Mouse (Mus musculus): Measurements from ENCODE around the gene Endod1.
"Not testable (repeated sequence)": the region's sequence is repeated elsewhere in the genome, so short reads cannot be mapped to it uniquely, and the experiment has no call there.

The Endod1 gene

GRCm38 (mm10) chr9:14380386-14381285 is 671 bp downstream of the Endod1 start:
- DNase-seq (ENCODE audit: low spot score in 2 of 2) = peak; percentile 79 to 83

GRCm38 (mm10) chr9:14379769-14380385 is 1.4 kb downstream of the Endod1 start:
- DNase-seq (ENCODE audit: low spot score in 2 of 2) = no peak

DNA sequence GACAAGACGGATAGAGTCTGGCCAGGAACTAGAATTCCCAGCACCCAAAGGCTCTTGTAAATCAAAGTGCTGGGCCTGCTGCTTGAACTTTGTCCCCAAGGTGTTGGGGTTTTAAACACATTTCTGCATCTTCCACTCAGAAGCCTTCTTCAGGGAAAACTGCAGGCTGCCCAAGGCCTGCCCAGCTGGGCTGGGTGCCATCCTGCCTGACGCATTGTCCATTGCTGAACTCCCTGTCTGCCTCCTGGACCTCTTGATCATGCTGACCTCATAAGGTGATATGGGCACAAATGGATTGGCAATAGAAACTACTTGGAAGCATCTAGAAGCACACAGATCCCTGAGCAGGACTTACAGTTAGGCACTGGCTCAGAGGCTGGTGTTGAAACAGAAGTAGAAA is 3.2 kb downstream of the Endod1 start:
- no peak for DNase-seq (ENCODE audit: low spot score in 2 of 2)

DNA sequence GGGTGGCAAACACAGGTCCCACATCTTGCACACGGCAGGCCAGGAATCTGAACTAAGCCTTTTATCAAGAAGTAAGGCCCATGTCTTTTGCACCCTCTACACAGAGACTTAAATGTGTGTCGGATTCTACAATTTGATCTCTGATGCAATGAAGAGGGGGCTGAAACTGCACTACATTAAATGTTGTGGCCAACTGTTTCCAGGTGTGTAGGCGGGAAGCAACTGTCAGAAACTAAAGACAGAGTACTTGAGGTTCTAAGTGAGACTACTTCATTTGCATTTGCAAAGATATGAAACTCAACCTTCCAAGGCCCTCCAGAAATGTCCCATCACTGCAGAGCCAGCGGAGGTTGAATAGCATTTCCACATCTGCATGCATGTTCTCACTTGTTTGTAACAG is 5.2 kb downstream of the Endod1 start:
- DNase-seq (ENCODE audit: low spot score in 2 of 2) = no peak

DNA sequence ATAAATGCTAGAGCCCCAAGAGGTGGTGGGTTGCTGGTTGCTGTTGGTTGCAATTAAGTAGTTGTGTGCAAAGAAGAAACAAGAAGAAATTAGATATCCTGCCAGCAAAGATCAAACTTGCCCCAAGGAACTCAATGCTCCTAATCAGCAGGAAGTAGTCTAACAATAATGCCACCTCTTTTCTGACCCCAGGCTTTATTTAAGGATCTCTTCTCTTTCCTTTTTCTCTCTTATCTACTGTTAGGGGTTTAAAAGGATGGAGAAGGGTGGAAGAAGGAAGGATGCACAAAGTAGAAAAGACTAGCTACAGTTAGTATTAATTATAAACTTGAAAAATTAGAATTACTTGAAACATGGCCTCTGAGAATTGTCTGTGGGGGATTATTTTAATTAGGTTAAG is 8.9 kb downstream of the Endod1 start:
- no peak for DNase-seq (ENCODE audit: low spot score in 2 of 2)

DNA sequence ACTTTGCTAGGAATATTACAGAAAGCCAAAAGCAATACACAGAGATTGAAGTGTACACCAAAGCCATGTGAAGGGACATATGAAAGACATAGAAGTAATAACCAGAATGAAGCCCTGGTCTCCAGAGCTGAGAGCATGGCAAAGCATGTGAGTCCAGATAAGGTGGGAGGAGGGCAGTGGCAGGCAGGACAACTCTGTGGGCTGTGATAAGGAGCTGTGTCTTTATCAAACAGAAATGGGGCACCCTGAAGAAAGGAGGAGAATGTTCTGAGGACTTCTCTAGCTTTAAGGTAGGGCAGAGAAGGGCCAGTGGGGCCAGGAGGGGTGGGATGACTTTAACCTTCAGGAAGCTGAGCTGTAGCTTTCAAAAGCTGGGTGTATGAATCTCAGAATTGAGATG is 12.0 kb downstream of the Endod1 start:
- peak in 1 of 2 experiments; percentile 16 for DNase-seq (ENCODE audit: low spot score in 2 of 2)

DNA sequence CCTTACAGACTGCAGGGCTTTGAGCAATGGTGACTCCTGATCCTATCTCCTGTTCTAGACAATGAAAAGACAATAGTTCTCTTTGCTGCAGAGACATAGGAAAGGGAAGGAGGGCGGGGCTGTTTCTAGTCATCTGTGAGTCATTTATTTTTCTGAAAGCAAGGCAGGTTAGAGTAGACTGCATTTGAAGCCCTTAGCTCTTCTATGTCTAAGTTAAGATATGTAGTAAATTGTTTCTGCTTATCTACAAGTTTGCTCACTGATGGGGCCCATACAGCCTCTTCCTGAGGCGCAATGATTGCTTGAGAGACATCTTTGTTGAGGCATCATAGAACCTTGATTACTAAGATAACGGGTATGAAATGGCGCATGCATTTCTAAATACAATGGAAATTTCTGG is 13.5 kb downstream of the Endod1 start:
- DNase-seq (ENCODE audit: low spot score in 2 of 2) = no peak

DNA sequence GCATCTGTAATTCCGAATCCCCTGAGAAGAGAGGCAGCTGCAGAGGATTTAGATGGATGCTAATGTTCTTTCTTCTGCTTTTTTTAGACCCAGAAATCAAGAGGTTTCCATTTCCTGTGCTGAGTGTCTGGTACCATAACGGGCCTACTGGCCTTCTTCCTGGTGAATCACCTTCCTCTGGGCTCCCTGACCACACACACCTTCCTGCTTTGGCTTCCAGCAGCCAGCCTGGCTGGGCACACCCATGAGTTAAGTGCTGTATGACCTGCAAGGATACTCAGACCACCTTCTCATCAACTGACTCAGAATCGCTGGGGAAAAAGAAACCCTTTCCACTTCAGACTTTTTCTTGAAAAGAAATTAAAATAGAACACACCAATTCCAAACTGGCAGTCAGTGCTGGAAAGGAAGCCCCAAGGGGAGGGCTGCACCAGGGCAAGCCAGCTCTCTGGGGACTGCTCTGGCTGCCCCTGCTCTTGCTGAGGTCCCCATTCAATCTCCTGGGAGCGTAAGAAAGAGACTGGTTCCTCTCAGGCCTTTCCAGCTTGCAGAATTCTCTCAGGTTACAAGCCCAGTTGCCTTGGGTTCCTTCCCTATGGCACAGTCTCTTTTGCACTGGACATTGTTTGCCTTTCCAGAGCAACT is 15.7 kb downstream of the Endod1 start:
- no peak for DNase-seq (ENCODE audit: low spot score in 2 of 2)

- DNase-seq (ENCODE audit: low spot score in 2 of 2) = no peak
Measured at GRCm38 (mm10) chr9:14364719-14365118, 16.6 kb downstream of the Endod1 start.

DNA sequence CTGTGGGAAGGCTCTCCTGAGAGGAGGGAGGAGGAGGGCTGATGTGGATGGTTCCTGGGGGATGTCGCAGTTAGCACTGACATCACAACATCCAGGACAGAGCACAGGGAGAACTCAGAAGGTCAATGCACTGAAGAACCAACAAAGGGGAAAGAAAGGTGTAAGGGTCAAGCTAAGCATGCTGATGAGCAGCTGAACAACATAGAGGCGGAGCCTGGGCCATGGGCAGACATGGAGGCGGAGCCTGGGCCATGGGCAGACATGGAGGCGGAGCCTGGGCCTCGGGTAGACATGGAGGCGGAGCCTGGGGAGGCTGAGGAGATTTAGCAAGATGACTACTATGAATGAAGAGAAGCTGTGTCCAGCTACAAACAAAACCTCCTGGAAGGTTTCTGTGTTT is 17.8 kb downstream of the Endod1 start:
- peak; percentile 38 to 40 for DNase-seq (ENCODE audit: low spot score in 2 of 2)

DNA sequence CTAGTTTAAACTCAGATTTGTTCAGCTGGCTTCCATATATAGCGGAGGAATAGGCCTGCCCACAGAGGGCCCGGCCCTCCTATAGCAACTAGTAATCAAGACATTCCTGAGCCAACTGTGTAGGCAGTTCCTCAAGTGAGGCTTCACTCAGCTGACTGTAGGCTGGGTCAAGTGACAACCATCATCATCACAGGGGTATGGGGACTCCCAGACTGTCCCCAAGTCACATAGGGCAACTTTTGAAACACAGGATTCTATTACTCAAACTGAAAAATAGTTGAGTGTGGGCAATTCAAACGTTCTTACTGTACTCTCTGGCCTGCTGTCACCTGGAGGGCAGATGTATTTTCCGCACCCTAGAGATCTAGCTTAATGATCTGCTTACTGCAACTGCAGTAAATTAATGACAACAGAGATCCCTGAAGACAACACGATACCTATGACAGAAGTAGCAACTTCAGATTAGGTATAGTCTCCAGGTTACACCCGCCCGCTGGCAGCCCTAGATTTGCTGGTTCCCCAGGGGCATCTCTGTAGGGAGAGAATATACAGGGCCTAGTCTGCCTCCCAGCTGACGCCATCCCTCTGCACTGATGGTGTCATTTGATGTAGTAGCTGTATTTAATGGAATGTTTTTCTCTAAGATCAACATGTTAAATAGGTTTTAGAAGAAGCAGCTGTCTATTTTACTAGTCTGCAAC is 19.1 kb downstream of the Endod1 start:
- DNase-seq (ENCODE audit: low spot score in 2 of 2) = no peak

- no peak for DNase-seq (ENCODE audit: low spot score in 2 of 2)
Measured at GRCm38 (mm10) chr9:14357033-14357432, 24.3 kb downstream of the Endod1 start.

GRCm38 (mm10) chr9:14354852-14355251 is 26.5 kb downstream of the Endod1 start:
- DNase-seq (ENCODE audit: low spot score in 2 of 2) = no peak

GRCm38 (mm10) chr9:14352337-14352736 is 29.0 kb downstream of the Endod1 start:
- DNase-seq (ENCODE audit: low spot score in 2 of 2) = no peak

DNA sequence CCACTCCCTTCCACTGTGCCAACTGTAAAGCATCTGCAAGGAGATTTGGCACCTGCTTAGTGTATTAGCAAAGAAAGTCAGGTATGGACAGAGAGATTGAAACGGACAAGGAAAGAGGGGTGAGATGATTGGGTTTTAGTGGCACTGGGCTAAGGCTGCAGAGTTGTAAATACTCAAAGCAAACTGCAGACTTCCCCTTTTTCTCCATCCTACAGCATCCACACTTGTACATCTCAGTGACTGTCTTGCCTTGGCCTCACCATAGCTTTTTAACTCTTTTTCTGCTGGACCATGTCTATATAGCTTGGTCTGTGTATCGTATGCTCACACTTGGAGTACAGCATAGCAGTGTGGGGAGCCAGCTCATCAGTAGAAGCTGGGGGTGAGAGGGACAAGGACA is 30.5 kb downstream of the Endod1 start:
- DNase-seq (ENCODE audit: low spot score in 2 of 2) = no peak

GRCm38 (mm10) chr9:14349380-14349779 is 31.9 kb downstream of the Endod1 start:
- DNase-seq (ENCODE audit: low spot score in 2 of 2) = no peak

DNA sequence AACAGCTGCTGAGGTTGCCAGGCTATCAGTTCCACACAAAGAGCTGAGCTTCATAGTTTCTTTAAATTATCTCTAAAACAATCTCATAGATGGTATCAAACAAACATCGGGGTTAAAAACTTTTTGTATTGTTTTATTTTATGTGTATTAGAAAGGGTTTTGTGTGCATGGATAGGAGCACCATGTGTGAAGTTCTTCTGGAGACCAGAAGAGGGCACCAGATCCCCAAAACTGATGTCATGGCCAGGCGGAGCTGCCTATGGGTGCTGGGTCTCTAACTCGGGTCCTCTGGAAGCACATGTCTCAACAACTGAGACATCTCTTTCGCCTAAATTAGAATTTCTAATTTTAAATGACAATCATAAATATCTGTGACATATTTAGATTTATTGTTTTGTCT is 32.9 kb downstream of the Endod1 start:
- DNase-seq (ENCODE audit: low spot score in 2 of 2) = peak in 1 of 2 experiments; percentile 37

GRCm38 (mm10) chr9:14345866-14346265 is 35.4 kb downstream of the Endod1 start:
- not testable (repeated sequence) for DNase-seq (ENCODE audit: low spot score in 2 of 2)

DNA sequence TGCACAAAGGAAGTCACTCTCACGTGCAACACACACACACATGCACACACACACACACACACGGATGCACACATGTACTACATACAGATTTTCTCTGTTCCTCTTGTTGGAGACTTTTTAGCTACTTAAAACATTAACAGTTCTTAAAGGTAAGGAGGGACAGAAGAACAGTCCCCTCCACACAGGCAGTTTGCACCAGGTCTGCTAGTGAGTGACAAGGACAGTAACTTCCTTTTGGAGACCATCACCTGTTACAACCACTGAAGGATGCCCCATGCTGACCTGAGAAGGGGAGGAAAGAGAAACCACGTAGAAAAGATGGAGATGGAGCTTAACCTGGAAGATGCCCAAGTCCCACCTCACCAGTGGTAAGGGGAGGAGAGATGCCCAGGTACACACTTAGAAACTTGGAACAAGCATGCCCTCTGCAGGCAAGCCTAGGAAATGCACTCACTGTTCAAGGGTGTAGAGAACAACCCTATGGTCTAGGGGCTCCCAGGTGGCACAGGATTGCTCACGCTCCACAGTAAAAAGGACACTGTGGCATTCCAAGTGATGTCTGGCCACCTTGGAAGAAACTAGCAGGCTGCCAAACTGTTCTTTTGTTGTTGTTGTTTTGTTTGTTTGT is 39.2 kb downstream of the Endod1 start:
- peak; percentile 45 to 63 for DNase-seq (ENCODE audit: low spot score in 2 of 2)

DNA sequence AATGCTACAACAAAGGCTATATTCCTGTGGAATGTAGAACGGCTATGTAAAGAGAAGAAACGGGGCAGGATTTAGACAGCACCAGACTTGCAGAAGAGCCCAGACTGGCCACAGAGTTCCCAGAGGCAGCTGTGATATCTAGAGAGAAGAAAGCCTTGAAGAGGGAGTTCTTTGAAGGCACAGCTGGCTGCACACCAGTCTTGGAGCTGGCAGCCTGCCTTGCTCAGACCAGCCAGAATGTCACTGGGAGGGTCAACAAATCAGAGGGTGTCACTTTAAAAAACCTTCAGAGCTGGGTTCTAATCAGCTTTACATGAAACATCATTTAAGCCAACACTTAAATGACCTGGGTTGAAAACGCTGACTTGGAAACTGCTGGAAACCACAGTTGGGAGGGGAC is 42.6 kb downstream of the Endod1 start:
- no peak for DNase-seq (ENCODE audit: low spot score in 2 of 2)

- DNase-seq (ENCODE audit: low spot score in 2 of 2) = no peak
Measured at GRCm38 (mm10) chr9:14336901-14337300, 44.4 kb downstream of the Endod1 start.

- DNase-seq (ENCODE audit: low spot score in 2 of 2) = no peak
Measured at GRCm38 (mm10) chr9:14335829-14336228, 45.5 kb downstream of the Endod1 start.

All from spleen, postnatal 14 days (tissue).